Mouse (Mus musculus) forebrain, embryonic 10.5 days (tissue): ENCODE data around the gene Rpl10a. TPM values are rescaled to one million over a fixed set of nuclear protein-coding genes. Genes with fewer than 3 reads are reported as not detected.

Experiments
- DNase-seq: peaks from one replicate; pipeline ENCODE4 v3.0.0-alpha.2; 2017; ENCODE audit warnings: low spot score; ENCODE audit errors: extremely low spot score
- H3K27ac ChIP-seq: fragments of 300-500 bp; sonication (generic); 2 replicates; pipeline ENCODE4 v1.5.1; 2016; ENCODE audit warnings: mild to moderate bottlenecking
- H3K27me3 ChIP-seq: fragments of 300-500 bp; sonication (generic); 2 replicates; pipeline ENCODE4 v1.6.1; 2016; ENCODE audit warnings: mild to moderate bottlenecking; ENCODE audit not compliant: poor library complexity, severe bottlenecking
- H3K36me3 ChIP-seq: fragments of 300-500 bp; sonication (generic); replicated peaks from 2 replicates; pipeline ENCODE4 v1.6.1; 2016; ENCODE audit warnings: mild to moderate bottlenecking, moderate library complexity
- H3K4me1 ChIP-seq: fragments of 300-500 bp; sonication (generic); 2 replicates; pipeline ENCODE4 v1.6.1; 2016
- H3K4me3 ChIP-seq: fragments of 300-500 bp; sonication (generic); 2 replicates; pipeline ENCODE4 v1.5.1; 2016; ENCODE audit warnings: mild to moderate bottlenecking, moderate library complexity
- H3K9me3 ChIP-seq: fragments of 300-500 bp; sonication (generic); 2 replicates; pipeline ENCODE4 v1.6.1; 2016; ENCODE audit warnings: mild to moderate bottlenecking, moderate library complexity
- WGBS: fragments of 180-500 bp; shearing (Covaris S2); methylation state at CpG from one replicate; pipeline ENCODE4 v1.1.7; 2016; 5-methylcytosine and 5-hydroxymethylcytosine counted together
- polyA plus RNA-seq: library from polyadenylated mRNA; unstranded; fragments of >200 nt; fragmentation: Nextera tagmentation; extraction: Ambion mirVana; gene quantifications from 2 replicates; pipeline ENCODE4 v1.2.1, GENCODE M21; 2016

Gene Rpl10a
- polyA plus RNA-seq, 1 experiment from 2014 or later, result 511 TPM

- Histone ChIP-seq H3K27me3 (peaks cover 42% of the 10 kb centered on the region), H3K4me1 (peaks cover 25% of the 10 kb centered on the region), H3K9me3 (no peaks in the 10 kb centered on the region), H3K27ac (no peak overlapping the region), H3K36me3 (no peaks in the 10 kb centered on the region), H3K4me3 (no peak overlapping the region)
- DNase-seq, result no peak
- WGBS, result 10% methylated on average over 17 of the region's 17 CpGs
Measured at GRCm38 (mm10) chr17:28375592-28376061, 47.4 kb downstream of the Rpl10a start.

- H3K4me3 ChIP-seq, result no peak overlapping the region
- peaks cover 24% of the 10 kb centered on the region for H3K27me3 ChIP-seq
- no peaks in the 10 kb centered on the region for H3K36me3 ChIP-seq
- peak overlapping the region; percentile 40; the same call in 1 of the 2 replicates for H3K27ac ChIP-seq
- H3K4me1 ChIP-seq, result peaks cover 17% of the 10 kb centered on the region
- 3% methylated on average over 6 of the region's 6 CpGs for WGBS
- H3K9me3 ChIP-seq, result no peaks in the 10 kb centered on the region
- DNase-seq, result no peak
Measured at GRCm38 (mm10) chr17:28380255-28380654, 52.0 kb downstream of the Rpl10a start.

Other genes starting within 250 kb of the Rpl10a start
- gene Tcp11, start 247.8 kb upstream of the Rpl10a start, polyA plus RNA-seq, result 0.68 and 0.85 TPM in 2 replicates
- 11.5 and 13.9 TPM in 2 replicates for gene Scube3, start 186.3 kb upstream of the Rpl10a start, polyA plus RNA-seq
- gene Zfp523, start 151.3 kb upstream of the Rpl10a start, polyA plus RNA-seq, result 32.6 and 35.6 TPM in 2 replicates
- 2.4 and 4.1 TPM in 2 replicates for gene Def6, start 120.7 kb upstream of the Rpl10a start, polyA plus RNA-seq
- 1.3 and 1.4 TPM in 2 replicates for gene Ppard, start 95.8 kb upstream of the Rpl10a start, polyA plus RNA-seq
- gene Fance, start 15.0 kb upstream of the Rpl10a start, polyA plus RNA-seq, result 31.6 and 32.5 TPM in 2 replicates
- 5.2 and 5.5 TPM in 2 replicates for gene Tead3, start 22.3 kb downstream of the Rpl10a start, polyA plus RNA-seq
- gene Tulp1, start 36.8 kb downstream of the Rpl10a start, polyA plus RNA-seq, result 3.5 and 3.8 TPM in 2 replicates
- gene Fkbp5, start 189.1 kb downstream of the Rpl10a start, polyA plus RNA-seq, result 31.7 and 33.5 TPM in 2 replicates
- not detected in 2 replicates for gene Armc12, start 202.3 kb downstream of the Rpl10a start, polyA plus RNA-seq
- not detected in 2 replicates for gene Clpsl2, start 220.9 kb downstream of the Rpl10a start, polyA plus RNA-seq
- not detected in 2 replicates for gene Clps, start 232.3 kb downstream of the Rpl10a start, polyA plus RNA-seq
- gene Lhfpl5, start 247.2 kb downstream of the Rpl10a start, polyA plus RNA-seq, result 0.41 and 0.45 TPM in 2 replicates